Mouse (Mus musculus) gonadal fat pad, adult 2 months (tissue): ENCODE measurements at regions not wholly inside any gene's neighbourhood (a gene's known extent, or its start where the extent isn't known, plus 50 kb on each side); places are given as distances from the start of the nearest gene placed in this dataset.
"Not testable (repeated sequence)": the region's sequence is repeated elsewhere in the genome, so short reads cannot be mapped to it uniquely, and the experiment has no call there.

ENCODE experiments used
- DNase-seq: peaks from one replicate; pipeline ENCODE4 v3.0.0-alpha.2; 2012; ENCODE audit warnings: low read depth

DNA sequence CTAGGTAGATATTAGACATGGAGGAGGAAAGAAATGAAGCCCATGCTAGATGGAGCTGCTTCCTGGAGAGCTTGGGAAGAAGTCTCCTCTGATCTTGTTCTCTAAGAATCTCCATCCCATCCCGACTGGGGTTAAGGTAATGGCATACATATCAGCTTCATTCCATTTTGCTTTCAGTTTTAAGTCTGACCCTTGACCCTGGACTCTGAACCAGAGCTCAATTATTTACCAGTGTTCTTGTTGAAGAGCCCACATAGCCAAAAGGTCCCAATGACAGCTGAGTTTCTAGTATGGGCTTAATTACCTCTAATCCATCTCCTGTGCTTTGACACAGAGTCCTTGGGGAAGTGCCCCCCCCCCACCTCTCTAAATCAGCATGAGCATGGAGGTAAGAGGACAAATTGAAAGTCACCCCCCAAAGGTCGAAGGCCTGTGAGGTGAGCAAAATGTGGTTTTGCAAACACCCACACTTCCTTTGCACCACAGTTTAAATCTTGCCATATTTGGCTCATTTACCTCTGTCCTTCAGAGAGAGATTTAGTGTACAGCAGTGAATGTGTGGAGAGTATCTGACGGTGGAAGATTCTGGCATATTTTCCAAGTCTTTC, 371.5 kb downstream of the Ets1 start:
- DNase-seq = no peak

DNA sequence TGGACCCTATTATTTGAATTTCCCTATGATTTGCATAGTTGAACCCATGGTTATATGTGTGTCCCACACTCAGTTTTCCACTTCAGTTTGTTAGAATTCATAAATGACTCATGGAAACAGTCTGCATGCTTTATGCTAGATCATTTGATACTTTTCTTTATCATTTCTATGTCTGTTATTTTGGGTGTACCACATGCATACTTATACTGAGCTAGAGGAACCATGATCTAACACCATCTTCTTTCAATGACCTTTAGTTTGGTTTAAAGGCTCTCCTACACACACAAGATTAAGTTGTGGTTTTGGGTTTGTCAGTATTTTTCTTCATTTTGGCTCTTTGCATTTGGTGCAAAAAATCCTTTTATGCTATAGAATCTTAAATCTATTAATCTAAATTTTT, 375.2 kb downstream of the Ets1 start:
- no peak for DNase-seq

DNA sequence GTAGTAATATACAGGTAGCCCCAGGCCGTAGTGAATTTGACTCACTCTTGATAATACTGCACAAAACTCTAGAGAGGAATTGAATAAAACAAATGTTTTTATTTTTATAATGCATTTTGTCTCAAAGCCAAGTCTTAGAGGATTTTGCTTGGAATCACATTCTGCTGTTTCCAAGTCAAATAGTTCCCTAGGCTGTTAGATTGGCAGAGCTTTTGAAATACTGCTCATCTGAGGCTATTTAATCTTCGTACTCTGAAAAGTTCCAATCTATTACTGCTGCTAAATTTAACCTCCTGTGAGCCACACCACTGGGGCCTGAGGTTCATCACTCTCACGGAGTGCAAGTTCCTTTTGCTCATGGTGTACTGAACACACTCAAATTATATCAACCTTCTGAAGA, 399.4 kb downstream of the Ets1 start:
- DNase-seq = no peak

DNA sequence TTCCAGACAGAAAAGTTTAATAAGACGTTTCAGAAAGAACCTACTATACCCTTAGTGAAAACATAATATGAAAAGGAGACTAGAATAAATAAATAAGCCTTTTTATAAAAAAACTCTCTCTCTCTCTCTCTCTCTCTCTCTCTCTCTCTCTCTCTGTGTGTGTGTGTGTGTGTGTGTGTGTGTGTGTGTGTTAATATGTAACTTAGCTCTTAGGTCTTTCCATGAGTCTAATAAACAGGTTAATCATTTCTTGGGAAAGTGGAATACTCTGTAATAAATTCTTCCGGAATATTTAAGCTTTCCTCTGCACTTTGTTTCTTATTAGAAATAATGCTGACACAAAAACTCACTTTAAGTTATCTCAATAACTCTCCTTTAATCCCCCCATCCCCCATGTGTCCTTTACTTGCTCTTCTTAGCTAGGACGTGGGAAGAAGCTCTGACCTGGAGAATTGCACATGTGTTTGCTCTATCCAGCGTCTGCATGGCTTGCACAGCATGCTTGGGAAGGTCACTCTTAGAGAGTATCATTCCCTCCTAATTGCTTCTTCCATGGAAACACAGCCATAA, 403.3 kb downstream of the Ets1 start:
- no peak for DNase-seq

DNA sequence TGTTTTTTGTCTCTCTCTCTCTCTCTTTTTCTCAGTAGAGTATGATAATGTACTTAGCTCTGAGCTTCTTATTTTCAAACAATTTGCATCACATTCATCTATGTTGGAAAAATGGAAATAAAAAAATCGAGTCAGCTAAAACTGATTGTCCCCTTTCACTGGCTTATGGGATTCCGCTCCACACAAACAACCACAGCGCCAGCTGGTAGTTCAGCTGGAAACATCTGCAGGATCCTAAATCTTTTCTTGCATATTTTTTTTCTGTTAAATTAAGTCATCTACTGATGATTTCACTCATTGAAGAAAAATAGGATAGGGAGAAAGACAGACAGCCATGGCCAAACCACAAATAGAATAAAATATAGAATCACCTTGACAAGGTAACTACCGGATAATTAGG, 414.8 kb downstream of the Ets1 start:
- DNase-seq = no peak

DNA sequence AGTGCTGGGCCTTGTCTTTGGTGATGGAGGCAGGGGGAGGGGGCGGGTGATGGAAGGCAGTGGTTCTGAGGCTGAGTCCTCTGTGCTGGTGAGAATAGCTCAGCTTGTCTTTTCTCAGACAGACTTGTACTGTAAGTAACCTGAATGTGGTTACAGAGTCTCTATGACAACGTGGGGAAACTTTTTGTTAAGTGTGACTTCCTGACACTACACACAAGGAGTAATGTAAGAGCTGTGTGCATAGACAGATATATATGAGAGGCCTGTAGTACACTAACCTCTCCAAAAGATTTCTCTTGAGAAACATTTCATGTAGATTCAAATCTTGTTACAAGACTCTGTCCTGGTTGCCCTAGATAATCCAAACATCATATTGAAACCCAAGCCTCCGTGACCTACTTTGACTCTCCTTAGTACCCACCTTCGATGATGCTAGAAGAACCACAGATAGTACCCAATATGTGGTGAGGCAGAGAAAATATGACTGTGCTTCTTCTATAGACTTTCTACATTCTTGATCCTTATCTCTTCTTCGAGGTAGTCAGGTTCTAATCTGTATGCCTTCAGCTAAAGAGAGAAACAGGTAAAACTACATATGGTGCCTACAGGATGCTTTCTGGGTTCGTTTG, 424.7 kb downstream of the Ets1 start:
- no peak for DNase-seq

DNA sequence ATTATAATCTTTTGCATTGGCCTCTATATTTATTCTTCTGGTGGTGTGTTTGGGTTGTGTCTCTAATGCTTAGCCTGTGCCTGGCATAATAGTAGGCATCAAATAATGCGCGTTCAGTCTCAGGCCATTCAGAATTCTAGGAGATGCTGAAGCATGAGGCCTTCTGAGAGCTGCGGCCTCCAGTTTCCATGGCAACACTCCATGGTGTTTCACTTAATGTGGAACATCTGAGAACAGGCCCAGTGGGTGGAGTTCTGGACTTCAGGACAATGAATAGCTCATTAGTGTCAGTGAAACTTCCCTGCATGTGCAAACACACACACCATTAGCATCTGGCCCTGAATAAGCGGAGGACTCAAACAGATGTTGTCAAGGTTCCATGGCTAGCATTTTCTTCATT, 426.5 kb downstream of the Ets1 start:
- no peak for DNase-seq

DNA sequence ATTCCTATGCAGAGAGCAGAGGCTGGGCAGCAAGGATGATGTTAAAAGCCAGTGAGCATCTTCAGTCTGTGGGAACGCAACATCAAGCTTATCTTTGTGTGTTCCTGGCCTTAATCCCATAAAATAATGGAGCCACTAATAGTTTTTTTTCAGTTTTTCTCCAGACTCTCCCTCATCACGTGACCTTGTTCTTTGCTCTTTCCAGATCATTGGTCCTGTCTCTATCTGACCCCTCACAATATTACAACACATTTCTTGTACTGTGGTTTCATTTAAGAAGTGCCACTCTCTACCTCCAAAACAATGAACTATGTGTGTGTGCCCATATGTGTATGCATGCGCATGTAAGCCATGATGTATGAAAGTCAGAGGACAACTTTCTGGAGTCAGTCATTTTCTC, 429.3 kb downstream of the Ets1 start:
- DNase-seq = no peak

DNA sequence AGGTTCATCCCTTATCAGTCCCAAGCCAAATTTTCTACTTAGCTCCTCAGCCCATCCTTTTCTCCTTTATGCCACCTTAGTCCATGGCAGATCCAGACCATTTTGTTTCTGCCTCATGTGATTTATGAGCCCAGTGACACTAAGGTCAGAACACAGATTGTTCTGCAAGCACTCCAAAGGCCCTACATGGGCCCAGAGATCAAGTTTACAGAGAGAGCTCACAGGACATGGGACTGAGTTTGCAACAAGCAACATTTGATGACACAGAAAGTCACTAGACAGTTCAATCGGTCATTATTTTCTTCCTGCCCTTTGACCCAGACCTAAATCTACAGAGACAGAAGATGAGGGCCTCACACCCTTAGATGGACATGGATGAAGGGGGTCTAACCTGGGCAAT, 431.5 kb downstream of the Ets1 start:
- no peak for DNase-seq

DNA sequence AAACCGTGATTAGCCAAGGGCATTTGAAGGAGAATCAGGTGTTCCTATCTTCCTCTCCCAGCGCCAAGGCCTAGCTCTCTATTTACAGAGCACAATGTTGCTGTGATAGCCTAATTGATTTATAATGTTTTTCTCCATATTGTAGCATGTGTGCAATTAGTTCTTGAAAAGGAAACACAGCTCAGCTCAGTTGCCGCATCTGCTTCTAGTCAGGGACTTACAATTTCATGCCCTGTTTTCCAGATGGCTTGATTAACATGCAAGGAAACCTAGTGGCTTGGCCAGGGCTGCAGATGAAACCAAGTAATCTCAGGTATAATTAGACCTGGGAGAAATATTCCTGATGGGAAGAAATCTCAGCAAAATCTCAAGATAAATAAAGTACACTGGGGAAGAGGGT, 434.1 kb downstream of the Ets1 start:
- DNase-seq = no peak

DNA sequence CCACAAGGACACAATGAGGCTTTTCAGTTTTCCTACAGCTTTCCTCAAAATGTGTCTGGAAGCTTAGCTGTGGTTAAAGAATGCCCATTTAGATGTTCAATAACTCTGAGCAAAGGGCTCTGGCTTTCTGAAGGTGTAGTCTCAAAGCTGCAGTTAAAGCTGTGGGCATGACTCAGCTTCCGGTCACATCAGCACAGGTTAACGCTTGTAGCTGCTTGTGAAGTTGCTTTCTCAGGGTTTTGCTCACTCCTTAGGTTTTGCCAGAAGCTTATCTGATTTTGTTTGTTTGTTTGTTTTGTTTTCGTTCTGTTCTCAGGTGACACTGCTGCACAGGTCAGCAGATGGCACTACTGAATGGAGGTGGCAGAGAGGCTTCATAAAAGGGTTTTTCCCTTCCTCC, 444.2 kb downstream of the Ets1 start:
- DNase-seq = no peak

DNA sequence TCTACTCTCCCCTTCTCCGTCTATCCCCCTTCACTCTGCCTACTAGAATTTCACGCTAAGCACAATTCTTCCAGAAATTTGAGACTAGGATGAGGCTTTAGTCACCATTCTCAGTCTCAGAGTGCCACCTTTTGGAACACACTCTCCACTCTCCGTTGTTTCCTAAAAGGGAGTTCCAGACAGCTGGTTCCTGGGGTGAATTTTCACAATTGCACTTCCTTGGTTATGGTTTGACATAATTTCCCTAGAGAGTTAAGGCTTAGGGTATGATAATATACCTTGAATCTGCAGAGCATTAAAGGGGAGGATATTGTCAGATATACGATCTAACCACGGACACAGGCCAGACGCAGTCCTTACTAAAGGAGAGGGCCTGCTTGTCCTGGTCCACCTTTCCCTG, 444.8 kb downstream of the Ets1 start:
- no peak for DNase-seq

DNA sequence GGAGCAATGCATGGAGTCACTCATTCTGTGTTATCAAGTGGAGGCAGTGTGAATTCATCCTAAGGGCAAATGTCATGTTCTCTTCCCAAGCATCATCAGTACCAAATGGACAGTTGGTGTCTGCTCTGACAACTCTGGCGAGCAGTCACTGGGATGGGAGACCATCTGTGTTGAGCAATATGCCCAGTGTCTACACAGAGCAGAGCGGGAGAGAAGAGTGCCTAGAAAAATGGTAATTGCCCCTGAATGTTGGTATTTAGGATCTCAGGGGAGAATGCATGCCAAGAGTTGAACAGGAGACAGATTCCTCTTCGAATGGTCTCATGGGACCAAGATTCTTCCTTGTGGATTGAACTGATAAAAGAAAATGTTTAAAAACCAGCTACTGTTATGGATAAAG, 454.0 kb downstream of the Ets1 start:
- DNase-seq = no peak

DNA sequence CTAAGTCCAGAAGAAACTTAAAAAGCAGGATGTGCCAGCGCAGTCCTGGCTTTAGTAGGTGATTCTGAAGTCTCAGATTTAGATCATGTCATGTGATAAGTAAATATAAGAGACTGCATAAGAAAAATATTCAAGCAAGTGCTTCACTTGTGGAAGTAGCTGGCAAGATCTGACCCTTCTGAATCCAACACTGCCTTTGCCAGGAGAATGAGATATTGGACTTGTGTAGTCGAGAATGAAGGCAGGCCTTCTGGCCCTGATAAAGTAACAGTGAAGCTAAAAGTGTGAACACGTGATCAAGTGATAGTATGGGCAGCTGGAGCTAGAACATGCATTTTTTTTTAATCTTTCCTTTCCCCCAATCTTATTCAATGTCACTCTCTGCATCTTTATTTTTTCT, 455.6 kb downstream of the Ets1 start:
- no peak for DNase-seq

DNA sequence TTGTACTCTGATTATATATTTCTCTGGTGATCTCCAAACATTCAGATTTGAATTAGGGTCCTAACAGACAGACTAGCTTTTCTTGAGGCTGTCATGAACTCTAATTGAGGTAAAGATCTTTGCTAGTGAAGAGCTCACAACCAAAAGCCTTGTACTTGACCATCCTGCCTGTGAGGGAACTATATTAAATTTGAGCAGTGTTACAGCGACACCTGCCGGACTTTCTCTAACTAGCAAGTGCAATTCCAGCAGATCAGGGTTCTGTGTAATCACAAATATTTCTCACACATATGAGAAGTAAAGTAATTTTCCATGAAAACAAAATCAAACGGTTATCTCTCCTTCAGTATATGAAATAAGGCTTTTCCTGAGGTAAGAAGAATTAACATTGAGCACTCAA, 459.6 kb downstream of the Ets1 start:
- no peak for DNase-seq

DNA sequence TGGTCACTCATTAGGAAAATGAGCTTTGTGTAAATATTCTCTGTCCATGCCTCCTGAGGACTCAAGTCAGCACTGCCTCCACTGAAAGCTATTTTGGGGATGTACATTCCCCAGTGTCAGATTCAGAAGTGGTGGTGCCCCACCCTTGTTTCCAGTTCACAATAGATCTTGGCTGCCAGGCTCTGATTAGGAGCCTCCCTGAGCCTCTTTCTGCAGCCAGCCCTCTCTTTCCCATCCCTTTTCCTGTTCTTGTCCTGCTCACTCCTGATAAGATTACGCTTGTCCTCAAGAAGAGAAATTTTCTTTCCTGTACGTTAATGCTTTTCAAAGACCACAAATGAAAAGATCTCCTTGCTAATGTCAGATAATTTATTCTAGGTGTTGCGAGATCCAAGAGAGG, 465.2 kb downstream of the Ets1 start:
- no peak for DNase-seq

DNA sequence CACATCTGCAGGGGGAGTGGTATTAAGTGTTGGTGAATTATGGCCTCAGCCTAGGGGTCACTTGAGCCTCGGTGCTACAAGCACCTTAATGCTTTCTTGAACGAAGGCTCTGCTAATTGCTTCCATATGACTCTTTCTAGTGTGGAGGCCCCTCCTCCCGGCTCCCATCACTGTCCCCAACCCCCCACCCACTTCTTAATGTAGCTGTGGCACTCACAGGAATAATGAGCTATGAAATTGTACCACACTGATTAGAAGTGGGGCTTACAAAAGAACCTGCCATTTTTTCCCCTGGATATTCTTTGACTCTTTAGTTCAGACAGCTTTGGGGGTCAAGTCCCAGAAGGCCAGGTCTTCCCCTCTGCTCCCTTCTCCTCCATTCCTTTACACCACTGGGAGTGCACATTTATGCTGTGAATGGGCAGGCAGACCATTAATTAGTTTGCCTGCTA, 468.6 kb downstream of the Ets1 start:
- no peak for DNase-seq

DNA sequence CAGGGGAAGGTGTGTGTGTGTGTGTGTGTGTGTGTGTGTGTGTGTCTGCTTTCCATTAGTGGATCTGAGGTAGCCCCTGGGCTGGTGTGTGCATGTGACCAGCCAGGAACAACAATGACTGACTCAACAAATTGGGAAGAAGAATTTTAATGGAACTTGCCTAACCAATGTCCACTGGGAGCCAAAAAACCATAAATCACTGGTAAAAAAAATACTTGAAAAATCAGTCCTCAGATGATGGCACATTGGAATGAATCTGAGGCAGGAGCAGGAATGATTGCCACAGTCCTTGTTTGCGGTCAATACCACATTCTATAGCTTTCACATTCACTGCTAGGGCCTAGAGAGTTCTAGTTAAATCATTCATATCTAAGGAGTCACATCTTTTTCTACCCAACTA, 487.8 kb downstream of the Ets1 start:
- DNase-seq = no peak

DNA sequence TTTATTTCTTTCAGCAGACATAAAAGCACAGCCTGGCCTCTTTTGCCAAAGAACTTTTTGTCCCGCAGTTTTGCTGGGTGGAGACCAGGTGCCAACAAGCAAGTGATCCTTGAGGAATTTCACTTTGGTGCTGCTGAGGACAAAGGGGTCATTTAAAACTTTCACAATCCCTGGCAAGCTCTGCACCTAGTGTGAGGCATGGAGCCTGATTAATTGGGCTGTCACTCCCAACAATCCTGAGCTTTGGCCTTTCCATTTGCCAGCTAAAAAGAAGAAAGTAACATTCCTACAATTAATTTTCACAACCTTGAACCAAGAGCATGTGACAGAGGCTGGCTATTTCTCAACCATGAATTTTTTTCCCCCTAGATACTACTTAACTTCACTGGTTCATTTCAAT, 516.2 kb downstream of the Ets1 start:
- DNase-seq = peak; percentile 77

DNA sequence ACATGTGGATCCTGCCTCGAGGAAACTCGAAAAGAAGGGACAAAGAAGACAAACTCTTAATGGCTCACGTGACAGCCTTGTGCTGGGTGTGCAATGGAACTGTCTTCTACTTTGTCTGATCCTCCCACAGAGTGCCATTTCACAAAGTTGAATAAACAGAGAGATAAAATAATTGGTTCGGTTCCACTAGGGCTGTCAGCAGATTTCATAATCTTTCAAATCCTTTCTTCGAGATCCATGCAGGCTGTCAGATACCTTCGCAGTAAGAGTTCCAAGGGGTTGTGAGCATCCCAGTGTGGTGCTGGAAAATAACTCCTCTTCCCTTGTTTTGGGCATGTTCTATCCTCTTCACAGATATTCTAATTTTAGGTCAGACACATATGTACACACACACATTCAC, 532.1 kb downstream of the Ets1 start:
- DNase-seq = peak; percentile 94

DNA sequence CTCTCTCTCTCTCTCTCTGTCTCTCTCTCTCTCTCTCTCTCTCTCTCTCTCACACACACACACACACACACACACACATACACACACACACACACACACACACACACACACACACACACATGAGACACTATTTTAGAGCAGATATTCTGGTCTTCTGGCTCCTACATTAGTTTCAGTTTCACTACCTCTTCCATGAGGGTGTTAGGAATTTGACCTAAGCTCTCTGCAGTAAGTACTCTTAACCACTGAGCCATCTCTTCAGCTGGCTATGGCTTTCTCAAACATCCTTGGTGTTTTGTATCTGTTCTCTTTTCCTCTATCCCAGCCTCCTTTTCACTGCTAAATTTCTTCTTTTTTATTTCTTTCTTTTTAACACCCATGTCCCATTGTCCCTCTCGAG, 533.1 kb downstream of the Ets1 start:
- DNase-seq = not testable (repeated sequence)

DNA sequence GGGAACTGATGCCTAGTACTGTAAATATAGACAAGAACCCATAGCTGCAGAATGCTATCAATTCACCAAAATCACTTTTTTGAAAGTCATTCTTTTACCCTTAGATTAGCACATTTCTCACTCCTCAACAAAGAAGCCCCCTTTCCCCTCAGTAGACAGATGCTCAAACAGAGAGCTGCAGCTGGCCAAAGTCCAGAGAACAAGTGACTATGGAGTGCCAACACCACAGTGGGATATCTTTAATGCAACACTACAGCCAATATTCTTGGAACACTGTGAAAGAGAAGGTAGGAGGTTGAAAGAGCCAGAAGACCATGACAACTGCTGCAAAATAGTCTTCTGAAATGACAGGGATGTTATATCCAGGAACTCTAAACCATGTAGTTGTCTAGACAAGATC, 544.0 kb downstream of the Ets1 start:
- no peak for DNase-seq

DNA sequence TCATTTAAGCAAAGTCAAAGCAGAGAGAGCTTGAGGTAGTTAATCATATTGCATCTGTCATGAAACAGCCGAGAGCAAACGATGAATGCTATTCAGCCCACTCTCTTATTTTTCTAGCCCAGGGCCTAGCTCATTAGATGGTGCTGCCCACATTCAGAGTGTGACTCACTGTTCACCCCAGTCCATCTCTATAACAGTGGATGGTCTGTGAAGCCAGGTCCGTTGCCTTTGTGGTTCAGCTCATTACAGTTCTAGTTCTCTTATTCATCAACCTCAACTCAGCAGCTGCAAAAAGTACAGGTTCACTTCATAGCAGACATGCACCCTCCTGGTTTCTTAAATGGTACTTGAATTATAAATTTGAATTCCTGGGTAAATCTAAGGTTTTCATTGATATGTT, 551.2 kb downstream of the Ets1 start:
- DNase-seq = no peak

DNA sequence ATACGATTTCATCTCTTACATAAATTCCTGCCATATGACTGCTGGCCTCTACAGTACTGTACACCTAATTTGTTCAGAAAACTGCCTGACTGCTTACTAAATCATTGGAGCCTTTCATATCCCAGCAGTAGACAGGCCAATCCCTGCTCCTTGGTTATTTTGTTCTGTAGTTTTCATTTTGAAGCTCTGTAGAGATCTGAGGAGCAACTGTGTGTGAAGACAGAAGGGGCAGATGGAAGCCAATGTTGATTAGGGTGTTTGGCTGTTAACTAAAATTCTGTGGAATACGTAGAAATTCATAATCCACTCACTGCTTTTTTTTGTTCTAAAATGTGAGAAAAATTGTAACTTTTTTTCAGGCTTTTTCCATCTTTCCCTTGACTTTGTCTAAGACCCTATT, 573.1 kb downstream of the Ets1 start:
- DNase-seq = no peak
